ENCODE assay signal across 21 mouse cellular contexts in the genomic region with DNA sequence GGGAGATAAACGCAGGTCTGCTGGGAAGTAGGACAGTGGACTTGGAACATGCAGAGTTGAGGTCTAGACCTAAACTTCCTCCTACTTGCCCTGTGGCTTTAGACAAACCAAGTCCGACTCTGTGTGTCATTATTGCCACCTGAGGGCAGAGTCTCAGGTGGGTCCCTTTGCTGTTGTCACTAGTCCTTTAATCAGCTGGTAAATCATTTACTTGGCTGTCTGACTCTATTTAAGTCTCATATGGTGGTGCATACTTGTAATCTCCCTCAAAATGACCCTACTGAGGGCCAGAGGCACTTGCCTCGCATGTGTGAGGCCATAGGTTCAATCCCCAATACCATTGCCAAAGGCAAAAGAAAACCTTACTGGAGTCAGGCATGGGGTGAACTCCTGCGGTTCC.
A peak's percentile ranks its signal among the peaks of the same experiment; 100 is the strongest.
DNase-seq lines count a peak whose midpoint lies in the region; ATAC-seq and TF ChIP-seq lines count a peak whose summit lies in the region.
"Had no signal": no experiment of that assay in that cellular context is flagged by ENCODE, and none has a peak within 500 bp of the region (broad histone marks: within the 10 kb centered on the region; RNA-seq: fewer than 3 reads in every experiment).

No protein-coding gene starts in this region.

- peak; percentile 73 for ATAC-seq in intestine, embryonic 15.5 days
- ATAC-seq in intestine, embryonic 16.5 days: peak; percentile 74
- ATAC-seq: forebrain, embryonic 14.5 days; forebrain, embryonic 16.5 days had no signal

- WGBS in intestine, embryonic 15.5 days: 62% methylated on average over 4 of the region's 4 CpGs
- 63% methylated on average over 4 of the region's 4 CpGs for WGBS in intestine, embryonic 16.5 days
- WGBS in kidney, adult 2 months: 75% methylated on average over 4 of the region's 4 CpGs

- no peaks in the 10 kb centered on the region for H3K27me3 ChIP-seq in intestine, embryonic 15.5 days (replicated peaks)
- no peaks in the 10 kb centered on the region for H3K27me3 ChIP-seq in intestine, embryonic 16.5 days (replicated peaks; ENCODE audit: control insufficient read depth, insufficient read depth, low read length)
- no peaks in the 10 kb centered on the region for H3K27me3 ChIP-seq in kidney, adult 2 months (replicated peaks; ENCODE audit: control insufficient read depth, insufficient read depth, low read length)
- H3K27me3 ChIP-seq: embryonic facial prominence, embryonic 13.5 days; embryonic facial prominence, embryonic 15.5 days; forebrain, embryonic 12.5 days had no signal

- no peak overlapping the region for H3K27ac ChIP-seq in intestine, embryonic 15.5 days
- no peak overlapping the region for H3K27ac ChIP-seq in intestine, embryonic 16.5 days (ENCODE audit: low read length)
- no peak overlapping the region for H3K27ac ChIP-seq in kidney, adult 2 months (ENCODE audit: insufficient read depth, low read depth, low read length)
- H3K27ac ChIP-seq: embryonic facial prominence, embryonic 15.5 days; forebrain, embryonic 12.5 days had no signal

- H3K9ac ChIP-seq in intestine, embryonic 15.5 days: no peak overlapping the region
- H3K9ac ChIP-seq in intestine, embryonic 16.5 days (ENCODE audit: low read depth, low read length): no peak overlapping the region
- H3K9ac ChIP-seq: embryonic facial prominence, embryonic 13.5 days; embryonic facial prominence, embryonic 15.5 days; forebrain, embryonic 12.5 days had no signal

- DNase-seq in ovary, postnatal 36 days (ENCODE audit: low spot score): peak; percentile 1
- no peak for DNase-seq in ovary, postnatal 14 days (ENCODE audit: low spot score)
- DNase-seq in cerebellum, postnatal 4 days (ENCODE audit: low spot score in 2 of 2): no peak
- no peak for DNase-seq in kidney, adult 2 months
- DNase-seq: adrenal gland, adult 2 months; adrenal gland, postnatal 10 days; adrenal gland, postnatal 25 days; cerebellum, adult 11 months; cerebellum, adult 18-20 months; cerebellum, adult 8-10 months; cerebellum, adult 9-11 months; cerebellum, postnatal 25 days had no signal

- no peak for TF ChIP-seq CTCF in kidney, adult 2 months (conservative IDR thresholded peaks at IDR 0.05; ENCODE audit: insufficient read depth, insufficient read length, low read depth, low read length)

- H3K4me2 ChIP-seq in intestine, embryonic 15.5 days (replicated peaks): no peak overlapping the region
- H3K4me2 ChIP-seq in intestine, embryonic 16.5 days (ENCODE audit: low read depth, low read length): no peak overlapping the region
- H3K4me2 ChIP-seq: embryonic facial prominence, embryonic 13.5 days; embryonic facial prominence, embryonic 15.5 days; forebrain, embryonic 12.5 days had no signal

- no peaks in the 10 kb centered on the region for H3K36me3 ChIP-seq in intestine, embryonic 15.5 days
- no peaks in the 10 kb centered on the region for H3K36me3 ChIP-seq in intestine, embryonic 16.5 days (ENCODE audit: control insufficient read depth, insufficient read depth, low read length)
- no peaks in the 10 kb centered on the region for H3K36me3 ChIP-seq in kidney, adult 2 months (ENCODE audit: control insufficient read depth, insufficient read depth, low read length)
- H3K36me3 ChIP-seq: embryonic facial prominence, embryonic 13.5 days; embryonic facial prominence, embryonic 15.5 days; forebrain, embryonic 10.5 days; forebrain, embryonic 12.5 days had no signal

- peaks cover 3% of the 10 kb centered on the region; the same call in 1 of the 2 replicates for H3K4me1 ChIP-seq in intestine, embryonic 15.5 days (replicated peaks)
- H3K4me1 ChIP-seq in intestine, embryonic 16.5 days (ENCODE audit: control insufficient read depth, insufficient read depth, low read length): no peaks in the 10 kb centered on the region; the same call in 1 of the 2 replicates
- H3K4me1 ChIP-seq in kidney, adult 2 months (ENCODE audit: control insufficient read depth, insufficient read depth, low read length): no peaks in the 10 kb centered on the region

- no peaks in the 10 kb centered on the region for H3K9me3 ChIP-seq in intestine, embryonic 15.5 days
- peaks cover 4% of the 10 kb centered on the region; the same call in 1 of the 2 replicates for H3K9me3 ChIP-seq in intestine, embryonic 16.5 days (ENCODE audit: control insufficient read depth, low read length)

- no peak overlapping the region for H3K4me3 ChIP-seq in intestine, embryonic 15.5 days (replicated peaks)
- no peak overlapping the region for H3K4me3 ChIP-seq in intestine, embryonic 16.5 days (ENCODE audit: low read length)
- H3K4me3 ChIP-seq in kidney, adult 2 months (ENCODE audit: insufficient read depth, low read depth, low read length): no peak overlapping the region
- H3K4me3 ChIP-seq: embryonic facial prominence, embryonic 13.5 days; embryonic facial prominence, embryonic 15.5 days; erythroblast, embryonic 14.5 days; forebrain, embryonic 10.5 days; forebrain, embryonic 12.5 days had no signal

- TF ChIP-seq POLR2A in kidney, adult 2 months (IDR thresholded peaks at IDR 0.05; ENCODE audit: low read depth, low read length): no peak
